Mouse (Mus musculus) myocyte (in vitro differentiated cells): Measurements from ENCODE around the gene Abhd8.

Source experiments
- MAX ChIP-seq: IDR thresholded peaks from one replicate; pipeline ENCODE4 v1.6.1; 2011; ENCODE audit warnings: low read depth, mild to moderate bottlenecking, control low read depth
- MYOD1 ChIP-seq, 3 experiments: IDR thresholded peaks; one replicate each; pipeline ENCODE4 v1.6.1; 2011; ENCODE audit warnings: control low read depth in 2 of 3, low read depth in 2 of 3, mild to moderate bottlenecking in 2 of 3, moderate library complexity in 1 of 3; ENCODE audit not compliant: insufficient read length in 2 of 3, control insufficient read depth in 1 of 3
- POLR2A ChIP-seq: IDR thresholded peaks from one replicate; pipeline ENCODE4 v1.6.1; 2011; ENCODE audit warnings: low read depth, mild to moderate bottlenecking, control low read depth, moderate library complexity; ENCODE audit not compliant: insufficient read length
- TCF12 ChIP-seq: IDR thresholded peaks from one replicate; pipeline ENCODE4 v1.6.1; 2011; ENCODE audit warnings: mild to moderate bottlenecking, control low read depth; ENCODE audit not compliant: poor library complexity, insufficient read depth, severe bottlenecking
- USF1 ChIP-seq: IDR thresholded peaks from one replicate; pipeline ENCODE4 v1.6.1; 2011; ENCODE audit warnings: low read depth, mild to moderate bottlenecking, control low read depth, moderate library complexity

GRCm38 (mm10) chr8:71474785-71475701 lies 11.6 kb upstream of the Abhd8 start:
- TF ChIP-seq MYOD1 (IDR thresholded peaks at IDR 0.05; ENCODE audit: control insufficient read depth in 1 of 3, insufficient read length in 2 of 3, low read depth in 2 of 3), result no peak
- TF ChIP-seq POLR2A, result no peak
- TF ChIP-seq MAX, result no peak
- no peak for TF ChIP-seq USF1
- TF ChIP-seq TCF12, result no peak
